Mouse (Mus musculus) midbrain, embryonic 10.5 days (tissue): ENCODE data around the gene Ppwd1. TPM values are rescaled to one million over a fixed set of nuclear protein-coding genes. Genes with fewer than 3 reads are reported as not detected.

ENCODE experiments used
- DNase-seq: peaks from one replicate; pipeline ENCODE4 v3.0.0-alpha.2; 2017; ENCODE audit warnings: low spot score
- H3K27ac ChIP-seq: fragments of 300-500 bp; sonication (generic); replicated peaks from 2 replicates; pipeline ENCODE4 v1.5.1; 2016; ENCODE audit warnings: mild to moderate bottlenecking
- H3K27me3 ChIP-seq: fragments of 300-500 bp; sonication (generic); 2 replicates; pipeline ENCODE4 v1.6.1; 2016; ENCODE audit warnings: low read depth, mild to moderate bottlenecking; ENCODE audit not compliant: poor library complexity, severe bottlenecking
- H3K36me3 ChIP-seq: fragments of 300-500 bp; sonication (generic); 2 replicates; pipeline ENCODE4 v1.6.1; 2016; ENCODE audit warnings: mild to moderate bottlenecking, moderate library complexity
- H3K4me1 ChIP-seq: fragments of 300-500 bp; sonication (generic); 2 replicates; pipeline ENCODE4 v1.6.1; 2016
- H3K4me3 ChIP-seq: fragments of 300-500 bp; sonication (generic); 2 replicates; pipeline ENCODE4 v1.5.1; 2016; ENCODE audit warnings: mild to moderate bottlenecking, moderate library complexity
- H3K9me3 ChIP-seq: fragments of 300-500 bp; sonication (generic); replicated peaks from 2 replicates; pipeline ENCODE4 v1.6.1; 2016; ENCODE audit warnings: mild to moderate bottlenecking
- WGBS: fragments of 180-500 bp; shearing (Covaris S2); methylation state at CpG from one replicate; pipeline ENCODE4 v1.1.7; 2016; 5-methylcytosine and 5-hydroxymethylcytosine counted together
- polyA plus RNA-seq: library from polyadenylated mRNA; unstranded; fragments of >200 nt; fragmentation: Nextera tagmentation; extraction: Ambion mirVana; gene quantifications from 2 replicates; pipeline ENCODE4 v1.2.1, GENCODE M21; 2016

Gene Ppwd1
- polyA plus RNA-seq, 1 experiment from 2014 or later = 18.6 TPM

GRCm38 (mm10) chr13:104171711-104172110 is 56.9 kb downstream of the Ppwd1 start:
- no peaks in the 10 kb centered on the region for H3K27me3 ChIP-seq
- H3K36me3 ChIP-seq = peaks cover 49% of the 10 kb centered on the region
- H3K4me1 ChIP-seq = peaks cover 8% of the 10 kb centered on the region
- no peak overlapping the region for H3K27ac ChIP-seq
- no peak overlapping the region for H3K4me3 ChIP-seq
- WGBS = 92% methylated on average over 5 of the region's 5 CpGs
- H3K9me3 ChIP-seq = peaks cover 6% of the 10 kb centered on the region; the same call in 1 of the 2 replicates
- no peak for DNase-seq

GRCm38 (mm10) chr13:104155686-104156085 is 73.0 kb downstream of the Ppwd1 start:
- Histone ChIP-seq H3K4me3 (no peak overlapping the region), H3K36me3 (peaks cover 76% of the 10 kb centered on the region), H3K27me3 (no peaks in the 10 kb centered on the region), H3K4me1 (no peaks in the 10 kb centered on the region), H3K9me3 (no peaks in the 10 kb centered on the region), H3K27ac (no peak overlapping the region)
- WGBS = 93% methylated on average over 1 of the region's 1 CpGs
- no peak for DNase-seq

Other genes starting within 250 kb of the Ppwd1 start
- 15.9 and 20.1 TPM in 2 replicates for gene Nln, start 119.2 kb downstream of the Ppwd1 start, polyA plus RNA-seq
- gene Sgtb, start 119.1 kb downstream of the Ppwd1 start, polyA plus RNA-seq = 11.7 and 15.2 TPM in 2 replicates
- 81.4 and 87.7 TPM in 2 replicates for gene Trappc13, start 50.4 kb downstream of the Ppwd1 start, polyA plus RNA-seq
- 18.9 and 21.4 TPM in 2 replicates for gene Trim23, start 50.0 kb downstream of the Ppwd1 start, polyA plus RNA-seq
- gene Cenpk, start 232 bp downstream of the Ppwd1 start, polyA plus RNA-seq = 78.7 and 89.8 TPM in 2 replicates
- gene Adamts6, start 59.0 kb upstream of the Ppwd1 start, polyA plus RNA-seq = 1.8 and 3.6 TPM in 2 replicates